21 mouse cellular contexts compared by ENCODE assay signal in genomic region chr5:107224820-107225417, GRCm38 (mm10).
DNase-seq lines count a peak whose midpoint lies in the region; ATAC-seq lines count a peak whose summit lies in the region.
"Had no signal": no experiment of that assay in that cellular context is flagged by ENCODE, and none has a peak within 500 bp of the region (broad histone marks: within the 10 kb centered on the region; RNA-seq: fewer than 3 reads in every experiment).

No protein-coding gene starts in this region.

- intact Hi-C loops in heart, postnatal 25 days (cut with DNase I): no loop called here

- peak; percentile 81 for ATAC-seq in granulocyte monocyte progenitor cell, adult 5-6 weeks (replicated peaks; ENCODE audit: poor library complexity, severe bottlenecking)
- peak; percentile 85 for ATAC-seq in monocyte, adult 5-6 weeks (replicated peaks; ENCODE audit: insufficient number of reproducible peaks, low FRiP score, low TSS enrichment, poor library complexity, severe bottlenecking)
- ATAC-seq: activated CD4-positive, CD25-positive, alpha-beta regulatory T cell, adult 4 months; CD4-positive, CD25-positive, alpha-beta regulatory T cell, adult 4 months; forebrain, embryonic 14.5 days; intestine, postnatal 0 days; midbrain, embryonic 16.5 days had no signal

- DNase-seq in 416B (ENCODE audit: low read depth) (peak; percentile 41), A20 (ENCODE audit: low read depth, low spot score) (peak; percentile 37)
- DNase-seq in heart, postnatal 25 days (ENCODE audit: low spot score): no peak
- DNase-seq in embryo, embryonic 10.5 days (ENCODE audit: low spot score): no peak
- no peak for DNase-seq in kidney, adult 11 months
- DNase-seq: adrenal gland, adult 8-10 months; cerebellum, adult 2 months; cerebellum, postnatal 25 days; gastrocnemius, adult 2 months; heart, postnatal 10 days; kidney, postnatal 36 days; layer of hippocampus, postnatal 36 days; lung, adult 18-20 months; right cerebral cortex, adult 18-20 months had no signal

Comparison
In these comparisons a context has a peak if more than half of its experiments do, and no peak if none do; other contexts are left out.
1. DNase-seq: peak in 416B (single experiment) and A20 (single experiment); none in heart, postnatal 25 days (single experiment), embryo, embryonic 10.5 days (single experiment) and kidney, adult 11 months (single experiment).